Mouse (Mus musculus): ENCODE data around the gene Lst1.

The Lst1 gene

DNA sequence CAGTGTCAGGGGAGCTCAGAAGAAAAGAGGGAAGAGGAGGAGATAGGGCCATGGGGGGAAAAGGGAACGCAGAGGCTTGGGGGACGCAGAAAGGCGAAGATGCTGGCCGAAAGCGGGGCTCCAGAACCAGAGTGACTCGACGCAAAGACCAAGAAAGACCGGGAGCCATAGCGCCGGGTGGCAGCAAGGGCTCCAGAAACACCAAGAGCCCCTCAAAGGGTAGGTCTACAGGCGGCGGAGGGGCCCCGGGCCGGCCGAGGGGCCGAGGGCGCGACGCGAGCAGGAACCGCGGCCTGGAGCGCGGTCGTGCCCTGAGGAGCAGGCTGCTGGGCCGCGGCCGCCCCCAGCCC lies 24.0 kb downstream of the Lst1 start:
- CTCF ChIA-PET = interaction anchor here (0.8 kb wide), 1 partner anchor 58 kb away, joined by 3 read pairs; no protein-coding TSS in a partner anchor

- CTCF ChIA-PET = interaction anchor here (0.8 kb wide), 1 partner anchor 57 kb away, joined by 3 read pairs; no protein-coding TSS in a partner anchor
Measured at GRCm38 (mm10) chr17:35163326-35164081, 24.7 kb downstream of the Lst1 start.

GRCm38 (mm10) chr17:35162730-35163129 lies 25.5 kb downstream of the Lst1 start:
- CTCF ChIA-PET = no interaction called here

DNA sequence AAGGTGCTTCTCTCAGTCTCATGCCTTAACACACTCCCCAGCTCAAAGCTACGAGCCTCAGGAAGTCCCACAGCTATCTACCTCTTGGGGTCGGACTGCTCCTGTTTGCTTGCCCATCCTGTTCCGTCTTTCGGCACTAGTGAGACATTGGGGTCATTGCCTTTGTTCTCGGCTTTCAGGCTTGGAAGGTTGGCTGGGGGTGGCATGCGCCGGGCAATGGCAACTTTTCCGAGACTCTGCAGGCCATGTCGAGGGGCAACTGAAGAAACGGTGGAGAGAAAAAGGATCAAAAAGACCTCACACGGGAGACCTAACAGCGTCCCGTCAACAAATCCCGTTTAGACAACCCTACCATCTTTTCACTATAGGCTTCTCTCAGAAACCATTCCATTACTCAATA lies 26.1 kb downstream of the Lst1 start:
- CTCF ChIA-PET = no interaction called here

DNA sequence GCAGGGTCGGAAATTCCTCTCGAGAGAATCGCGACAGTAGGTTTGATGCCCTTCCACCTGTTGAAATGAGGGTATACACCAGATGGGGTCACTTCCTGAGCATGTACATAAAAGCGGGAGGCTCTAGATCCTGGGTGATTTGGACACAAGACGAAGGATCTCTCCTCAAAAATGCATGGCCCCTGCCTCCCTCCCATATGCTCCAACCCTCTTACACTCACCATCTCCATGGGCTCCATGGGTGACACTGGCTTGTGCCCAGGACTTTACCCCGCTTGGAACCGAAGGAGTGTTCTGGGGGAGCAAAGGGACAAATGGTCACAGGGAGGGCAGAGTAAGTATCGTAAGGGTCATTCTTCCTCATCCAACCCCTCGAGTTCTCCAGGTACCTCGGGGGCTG lies 26.8 kb downstream of the Lst1 start:
- CTCF ChIA-PET = no interaction called here

- CTCF ChIA-PET = interaction anchor here (0.6 kb wide), 1 partner anchor 54 kb away, joined by 3 read pairs; no protein-coding TSS in a partner anchor
Measured at GRCm38 (mm10) chr17:35159638-35160037, 28.6 kb downstream of the Lst1 start.

- CTCF ChIA-PET = no interaction called here
Measured at GRCm38 (mm10) chr17:35158850-35159593, 29.2 kb downstream of the Lst1 start.

DNA sequence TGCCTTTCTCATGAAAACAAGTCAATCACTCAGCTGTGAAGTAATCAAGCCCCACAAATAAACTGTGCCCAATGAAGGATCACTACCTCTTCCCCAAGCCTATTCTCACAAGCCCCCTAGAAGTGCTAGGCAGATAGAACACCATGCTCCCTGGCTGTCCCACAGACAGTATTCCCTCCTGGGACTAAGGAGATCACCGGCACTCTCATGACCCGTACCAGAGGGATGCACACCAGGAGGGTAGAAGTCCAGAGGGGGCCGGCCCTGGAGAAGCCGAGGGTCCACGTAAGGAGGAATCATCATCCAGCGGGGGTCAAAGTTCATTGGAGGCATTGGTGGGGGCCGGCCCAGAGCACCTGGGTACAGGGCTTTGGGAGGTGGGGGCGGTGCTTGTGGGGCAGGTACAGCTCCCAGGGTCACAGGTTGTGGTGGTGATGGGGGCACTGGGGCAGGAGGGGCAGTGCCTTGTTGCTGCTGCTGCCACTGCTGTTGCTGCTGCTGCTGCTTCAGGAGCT lies 30.5 kb downstream of the Lst1 start:
- CTCF ChIA-PET = no interaction called here

GRCm38 (mm10) chr17:35157254-35157653 lies 31.0 kb downstream of the Lst1 start:
- CTCF ChIA-PET = no interaction called here

- CTCF ChIA-PET = interaction anchor here (0.6 kb wide), 1 partner anchor 208 kb away, joined by 11 read pairs; no protein-coding TSS in a partner anchor
Measured at GRCm38 (mm10) chr17:35156461-35157200, 31.6 kb downstream of the Lst1 start.

DNA sequence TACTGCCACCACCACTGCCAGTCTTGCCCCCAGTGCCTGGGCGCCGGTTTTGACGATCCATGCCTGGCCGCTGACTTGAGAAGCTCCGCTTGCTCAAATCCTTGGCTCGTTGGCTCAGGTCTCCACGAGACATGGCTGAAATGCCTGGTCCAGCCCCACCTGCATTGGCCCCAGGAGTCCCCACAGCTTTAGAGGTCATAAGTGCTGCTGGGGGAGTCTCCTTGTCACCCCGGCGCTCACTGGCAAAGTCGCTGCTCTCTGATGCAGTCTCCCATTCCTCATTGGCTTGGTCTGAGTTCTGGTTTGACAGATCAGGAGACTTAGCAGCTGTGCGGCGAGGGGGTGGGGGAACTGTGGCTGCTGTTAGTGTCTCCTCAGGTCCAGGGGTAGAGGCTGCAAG lies 32.8 kb downstream of the Lst1 start:
- CTCF ChIA-PET = interaction anchor here (0.5 kb wide), 1 partner anchor 80 kb away, joined by 3 read pairs; the partner anchor contains the start of gene Nfkbil1

GRCm38 (mm10) chr17:35154616-35155015 lies 33.6 kb downstream of the Lst1 start:
- CTCF ChIA-PET = interaction anchor here (0.6 kb wide), 1 partner anchor 17 kb away, joined by 3 read pairs; no protein-coding TSS in a partner anchor

GRCm38 (mm10) chr17:35153931-35154330 lies 34.3 kb downstream of the Lst1 start:
- CTCF ChIA-PET = no interaction called here

GRCm38 (mm10) chr17:35153077-35153476 lies 35.2 kb downstream of the Lst1 start:
- CTCF ChIA-PET = interaction anchor here (0.6 kb wide), 1 partner anchor 79 kb away, joined by 7 read pairs; no protein-coding TSS in a partner anchor

- CTCF ChIA-PET = no interaction called here
Measured at GRCm38 (mm10) chr17:35152121-35152520, 36.1 kb downstream of the Lst1 start.

- CTCF ChIA-PET = interaction anchor here (0.7 kb wide), 1 partner anchor 1459 kb away, joined by 5 read pairs; no protein-coding TSS in a partner anchor
Measured at GRCm38 (mm10) chr17:35147922-35148639, 40.2 kb downstream of the Lst1 start.

DNA sequence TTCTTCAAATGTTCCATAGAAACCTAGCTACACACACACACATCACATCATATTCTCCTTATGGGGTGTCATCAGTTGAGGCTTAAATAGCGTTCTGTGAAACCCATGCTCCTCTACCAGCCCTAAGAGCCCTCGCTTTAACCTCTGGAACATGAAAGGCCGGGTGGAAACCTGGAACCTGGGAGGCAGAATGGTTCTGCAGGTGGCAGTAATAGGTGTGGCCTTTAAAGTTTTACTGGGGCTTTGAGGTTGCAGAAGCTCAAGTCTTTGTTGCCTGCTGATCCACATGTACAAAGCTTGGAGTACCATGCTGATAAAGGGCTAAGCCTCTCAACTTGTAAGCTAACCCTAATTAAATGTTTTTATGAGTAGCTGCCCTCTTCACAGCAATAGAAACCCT lies 40.9 kb downstream of the Lst1 start:
- CTCF ChIA-PET = interaction anchor here (0.5 to 0.6 kb wide), 2 partner anchors 30 to 68 kb away, joined by 3 read pairs; no protein-coding TSS in a partner anchor

DNA sequence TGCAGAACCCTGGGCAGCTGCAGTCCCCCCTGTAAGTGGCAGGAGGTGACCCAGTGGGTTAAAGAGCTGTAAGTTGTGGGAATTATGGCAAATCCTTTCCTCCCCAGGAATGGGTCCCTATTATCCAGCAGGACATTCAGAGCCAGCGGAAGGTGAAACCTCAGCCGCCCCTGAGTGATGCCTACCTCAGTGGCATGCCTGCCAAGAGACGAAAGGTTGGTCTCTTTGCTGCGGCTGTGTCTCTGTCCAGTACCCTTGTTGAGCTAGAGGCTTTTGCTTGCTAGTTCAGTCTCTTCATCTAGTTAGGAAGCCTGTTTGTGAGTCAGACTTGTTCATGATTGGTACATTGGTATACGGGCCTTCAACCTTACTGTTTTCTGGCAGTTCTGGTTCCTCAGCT lies 42.1 kb downstream of the Lst1 start:
- CTCF ChIA-PET = interaction anchor here (0.6 kb wide), 1 partner anchor 22 kb away, joined by 3 read pairs; no protein-coding TSS in a partner anchor

- CTCF ChIA-PET = interaction anchor here (0.7 kb wide), 2 partner anchors 27 to 35 kb away, joined by 3 to 4 read pairs; no protein-coding TSS in a partner anchor
Measured at GRCm38 (mm10) chr17:35141971-35142370, 46.3 kb downstream of the Lst1 start.

DNA sequence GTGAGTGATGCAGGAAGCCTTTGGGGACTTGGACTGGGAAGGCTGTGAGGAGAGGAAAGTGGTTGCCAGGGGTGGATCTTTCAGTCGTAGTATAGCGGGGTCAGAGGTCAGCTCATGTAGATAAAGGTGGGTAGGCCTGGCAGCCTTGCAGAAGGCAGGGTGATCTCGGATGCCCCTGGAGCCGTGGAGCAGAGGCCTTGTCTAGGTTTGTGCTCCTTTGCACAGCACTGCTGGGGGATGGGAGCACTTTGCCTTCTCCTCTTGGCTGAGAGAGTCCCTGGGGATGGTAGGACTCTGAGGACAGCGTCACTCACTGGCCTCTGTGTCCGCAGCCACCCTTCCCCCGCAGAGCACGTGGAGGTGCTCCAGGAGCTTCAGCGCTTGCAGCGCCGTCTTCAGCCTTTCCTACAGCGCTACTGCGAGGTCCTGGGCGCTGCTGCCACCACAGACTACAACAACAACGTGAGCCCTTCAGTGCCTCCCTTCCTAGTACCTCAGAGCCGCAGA lies 47.7 kb downstream of the Lst1 start:
- CTCF ChIA-PET = interaction anchor here (0.6 to 0.7 kb wide), 2 partner anchors 9 to 74 kb away, joined by 3 read pairs; no protein-coding TSS in a partner anchor

GRCm38 (mm10) chr17:35139269-35139668 lies 49.0 kb downstream of the Lst1 start:
- CTCF ChIA-PET = no interaction called here

Measured in spleen, embryonic (tissue).